Mouse (Mus musculus) limb, embryonic 12.5 days (tissue): ENCODE data around the gene Ttll9. TPM values are rescaled to one million over a fixed set of nuclear protein-coding genes. Genes with fewer than 3 reads are reported as not detected.
A peak's percentile ranks its signal among the peaks of the same experiment; 100 is the strongest.

Source experiments
- ATAC-seq: fragments of 200-750 bp; cut with Nextera tagmentation; 2 replicates; pipeline ENCODE4 v1.8.0; 2017; ENCODE audit warnings: low read depth, moderate TSS enrichment; ENCODE audit not compliant: insufficient number of reproducible peaks, insufficient read depth, low FRiP score, low TSS enrichment
- H3K27ac ChIP-seq: fragments of 300-500 bp; sonication (generic); 2 replicates; pipeline ENCODE4 v1.5.1; 2016; ENCODE audit warnings: mild to moderate bottlenecking, moderate library complexity
- H3K27me3 ChIP-seq: fragments of 300-500 bp; sonication (generic); 2 replicates; pipeline ENCODE4 v1.6.1; 2016; ENCODE audit warnings: mild to moderate bottlenecking, moderate library complexity
- H3K36me3 ChIP-seq: fragments of 300-500 bp; sonication (generic); 2 replicates; pipeline ENCODE4 v1.6.1; 2016; ENCODE audit warnings: mild to moderate bottlenecking, moderate library complexity
- H3K4me1 ChIP-seq: fragments of 300-500 bp; sonication (generic); replicated peaks from 2 replicates; pipeline ENCODE4 v1.6.1; 2016
- H3K4me2 ChIP-seq: fragments of 300-500 bp; sonication (generic); 2 replicates; pipeline ENCODE4 v1.6.1; 2016; ENCODE audit warnings: mild to moderate bottlenecking, moderate library complexity
- H3K4me3 ChIP-seq: fragments of 300-500 bp; sonication (generic); replicated peaks from 2 replicates; pipeline ENCODE4 v1.5.1; 2016; ENCODE audit warnings: mild to moderate bottlenecking
- H3K9ac ChIP-seq: fragments of 300-500 bp; sonication (generic); replicated peaks from 2 replicates; pipeline ENCODE4 v1.6.1; 2016; ENCODE audit warnings: mild to moderate bottlenecking, moderate library complexity
- H3K9me3 ChIP-seq: fragments of 300-500 bp; sonication (generic); 2 replicates; pipeline ENCODE4 v1.6.1; 2016; ENCODE audit warnings: mild to moderate bottlenecking, moderate library complexity
- WGBS: fragments of 180-500 bp; shearing (Covaris S2); methylation state at CpG from one replicate; pipeline ENCODE4 v1.1.7; 2016; 5-methylcytosine and 5-hydroxymethylcytosine counted together
- polyA plus RNA-seq: library from polyadenylated mRNA; unstranded; fragments of >200 nt; fragmentation: Nextera tagmentation; extraction: Ambion mirVana; gene quantifications from 2 replicates; pipeline ENCODE4 v1.2.1, GENCODE M21; 2016

Gene Ttll9
- polyA plus RNA-seq, 1 experiment from 2014 or later, result 0.19 TPM

DNA sequence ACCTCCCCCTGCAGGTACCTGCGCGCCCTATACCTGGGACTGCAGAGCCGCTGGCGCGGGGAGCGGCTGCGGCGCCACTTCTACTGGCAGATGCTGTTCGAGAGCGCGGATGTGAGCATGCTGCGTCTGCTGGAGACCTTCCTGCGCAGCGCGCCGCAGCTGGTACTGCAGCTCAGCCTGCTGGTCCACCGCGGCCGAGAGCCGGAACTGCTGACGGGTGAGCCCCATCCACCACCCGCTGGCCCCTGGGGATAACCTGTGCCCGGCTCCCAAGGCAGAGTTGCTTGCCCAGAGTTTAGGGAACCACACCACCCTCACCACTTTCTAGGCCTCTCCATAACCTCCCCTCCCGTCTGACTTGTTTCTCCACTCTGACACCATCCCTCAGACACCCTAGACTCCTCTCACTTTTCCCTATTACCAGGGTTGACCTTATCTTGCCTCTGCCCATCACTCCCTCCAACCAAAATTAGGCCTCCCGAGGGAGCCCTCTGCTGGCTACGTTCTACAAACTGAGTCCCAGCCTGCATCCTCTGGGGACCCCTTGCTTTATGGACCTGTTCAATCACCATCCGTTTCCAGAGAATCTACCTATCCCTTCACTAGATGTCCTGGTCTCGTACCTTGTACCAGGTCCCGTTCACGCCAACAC is 90.5 kb downstream of the Ttll9 start:
- Histone ChIP-seq H3K9me3 (no peaks in the 10 kb centered on the region), H3K27ac (no peak overlapping the region), H3K4me1 (0 out of 2 replicates have a peak, but pooled peaks cover 5% of the 10 kb centered on the region), H3K36me3 (no peaks in the 10 kb centered on the region), H3K9ac (no peak overlapping the region), H3K27me3 (peaks cover 61% of the 10 kb centered on the region), H3K4me3 (peak overlapping the region; percentile 21), H3K4me2 (peak overlapping the region; percentile 26)
- 6% methylated on average over 30 of the region's 30 CpGs for WGBS
- ATAC-seq, result no peak

DNA sequence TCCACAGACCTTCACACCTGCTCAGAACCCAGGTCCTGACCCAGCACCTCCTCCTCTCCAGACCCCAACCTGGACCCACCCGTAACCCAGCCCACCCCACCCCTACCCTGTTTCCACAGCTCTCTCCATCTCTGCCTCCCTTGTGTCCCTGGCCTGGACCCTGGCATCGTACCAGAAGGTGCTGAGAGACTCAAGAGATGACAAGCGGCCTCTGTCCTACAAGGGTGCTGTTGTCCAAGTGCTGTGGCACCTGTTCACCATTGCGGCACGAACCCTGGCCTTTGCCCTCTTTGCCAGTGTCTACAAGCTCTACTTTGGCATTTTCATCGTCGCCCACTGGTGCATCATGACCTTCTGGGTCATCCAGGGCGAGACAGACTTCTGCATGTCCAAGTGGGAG is 91.6 kb downstream of the Ttll9 start:
- ATAC-seq, result no peak
- no peak overlapping the region for H3K9ac ChIP-seq
- no peak overlapping the region for H3K4me3 ChIP-seq
- 0 out of 2 replicates have a peak, but pooled peaks cover 5% of the 10 kb centered on the region for H3K4me1 ChIP-seq
- WGBS, result 88% methylated on average over 8 of the region's 8 CpGs
- H3K9me3 ChIP-seq, result no peaks in the 10 kb centered on the region
- no peak overlapping the region for H3K27ac ChIP-seq
- no peak overlapping the region for H3K4me2 ChIP-seq
- no peaks in the 10 kb centered on the region for H3K36me3 ChIP-seq
- peaks cover 62% of the 10 kb centered on the region for H3K27me3 ChIP-seq

GRCm38 (mm10) chr2:153055270-153055920 is 93.1 kb downstream of the Ttll9 start:
- H3K4me1 ChIP-seq, result 0 out of 2 replicates have a peak, but pooled peaks cover 5% of the 10 kb centered on the region
- no peak overlapping the region for H3K9ac ChIP-seq
- no peaks in the 10 kb centered on the region for H3K9me3 ChIP-seq
- no peak overlapping the region for H3K4me3 ChIP-seq
- H3K27me3 ChIP-seq, result peaks cover 53% of the 10 kb centered on the region
- no peaks in the 10 kb centered on the region for H3K36me3 ChIP-seq
- WGBS, result 54% methylated on average over 6 of the region's 6 CpGs
- no peak overlapping the region for H3K4me2 ChIP-seq
- ATAC-seq, result no peak
- no peak overlapping the region for H3K27ac ChIP-seq

Other genes with a start within 250 kb of the Ttll9 start
- 299 and 330 TPM in 2 replicates for gene Id1, start 226.2 kb upstream of the Ttll9 start, polyA plus RNA-seq
- 29.9 and 30.6 TPM in 2 replicates for gene Cox4i2, start 208.3 kb upstream of the Ttll9 start, polyA plus RNA-seq
- gene Bcl2l1, start 130.8 kb upstream of the Ttll9 start, polyA plus RNA-seq, result 107 and 110 TPM in 2 replicates
- 110 and 114 TPM in 2 replicates for gene Tpx2, start 114.5 kb upstream of the Ttll9 start, polyA plus RNA-seq
- gene Mylk2, start 51.1 kb upstream of the Ttll9 start, polyA plus RNA-seq, result not detected in 2 replicates
- gene Foxs1, start 29.3 kb upstream of the Ttll9 start, polyA plus RNA-seq, result 0.27 TPM in 1 of 2 replicates, not detected in the other
- gene Dusp15, start 10.8 kb upstream of the Ttll9 start, polyA plus RNA-seq, result 0.60 and 1.00 TPM in 2 replicates
- gene Pdrg1, start 52.9 kb downstream of the Ttll9 start, polyA plus RNA-seq, result 95.4 and 104 TPM in 2 replicates
- gene Xkr7, start 69.4 kb downstream of the Ttll9 start, polyA plus RNA-seq, result not detected in 2 replicates
- gene Ccm2l, start 103.5 kb downstream of the Ttll9 start, polyA plus RNA-seq, result 2.5 and 3.0 TPM in 2 replicates
- gene Hck, start 146.0 kb downstream of the Ttll9 start, polyA plus RNA-seq, result 2.9 and 3.9 TPM in 2 replicates
- 86.3 and 89.5 TPM in 2 replicates for gene Tm9sf4, start 198.8 kb downstream of the Ttll9 start, polyA plus RNA-seq